Mouse (Mus musculus): ENCODE measurements around the gene Efna2. TPM values are rescaled to one million over a fixed set of nuclear protein-coding genes. Genes with fewer than 3 reads are reported as not detected.

Gene Efna2
- polyA plus RNA-seq, 1 experiment from 2014 or later = 1.1 TPM

- H3K9me3 ChIP-seq (replicated peaks) = 0 out of 2 replicates have a peak, but pooled peaks cover 3% of the 10 kb centered on the region
- peak within 1 kb of the TSS; percentile 76 for H3K9ac ChIP-seq
- WGBS (ENCODE audit: insufficient replicate concordance) = 4% methylated on average over 34 of the region's 35 CpGs
- peak within 1 kb of the TSS; percentile 78 for H3K4me2 ChIP-seq
- peak within 1 kb of the TSS; percentile 89 for H3K27ac ChIP-seq
- ATAC-seq (ENCODE audit: low read depth) (peak; percentile 76), DNase-seq (peak; percentile 86)
- H3K4me3 ChIP-seq (replicated peaks) = peak within 1 kb of the TSS; percentile 80
- H3K36me3 ChIP-seq = peaks cover 29% of the 10 kb centered on the region
- peaks cover 8% of the 10 kb centered on the region for H3K27me3 ChIP-seq
- H3K4me1 ChIP-seq (replicated peaks) = peaks cover 56% of the 10 kb centered on the region
Measured at GRCm38 (mm10) chr10:80172527-80173292, 6.6 kb upstream of the Efna2 start, which contains the start of gene 1600002K03Rik. TSS of gene 1600002K03Rik (plus strand) at chr10:80172944.

- 3% methylated on average over 11 of the region's 11 CpGs for WGBS (ENCODE audit: insufficient replicate concordance)
- Histone ChIP-seq H3K4me1 (replicated peaks) (peaks cover 55% of the 10 kb centered on the region), H3K36me3 (peaks cover 29% of the 10 kb centered on the region), H3K9me3 (replicated peaks) (0 out of 2 replicates have a peak, but pooled peaks cover 3% of the 10 kb centered on the region), H3K27ac (peak overlapping the region; percentile 80), H3K9ac (peak overlapping the region; percentile 76), H3K27me3 (peaks cover 15% of the 10 kb centered on the region), H3K4me2 (peak overlapping the region; percentile 78), H3K4me3 (replicated peaks) (peak overlapping the region; percentile 80)
- no peak for DNase-seq
- no peak for ATAC-seq (ENCODE audit: low read depth)
Measured at GRCm38 (mm10) chr10:80173358-80173757, 5.9 kb upstream of the Efna2 start.

GRCm38 (mm10) chr10:80173955-80174640, 5.2 kb upstream of the Efna2 start:
- peak overlapping the region; percentile 80 for H3K27ac ChIP-seq

GRCm38 (mm10) chr10:80174705-80175104, 4.6 kb upstream of the Efna2 start:
- 31% methylated on average over 2 of the region's 2 CpGs for WGBS (ENCODE audit: insufficient replicate concordance)
- 0 out of 2 replicates have a peak overlapping the region, but pooled peaks have one; percentile 35 for H3K27ac ChIP-seq

More at GRCm38 (mm10) chr10:80173955-80174640, 5.2 kb upstream of the Efna2 start:
- Histone ChIP-seq H3K9me3 (replicated peaks) (0 out of 2 replicates have a peak, but pooled peaks cover 3% of the 10 kb centered on the region), H3K27me3 (peaks cover 22% of the 10 kb centered on the region), H3K4me1 (replicated peaks) (peaks cover 48% of the 10 kb centered on the region), H3K4me3 (replicated peaks) (no peak overlapping the region), H3K4me2 (peak overlapping the region; percentile 78; the same call in 1 of the 2 replicates), H3K36me3 (peaks cover 29% of the 10 kb centered on the region), H3K9ac (peak overlapping the region; percentile 76; the same call in 1 of the 2 replicates)
- DNase-seq = no peak
- WGBS (ENCODE audit: insufficient replicate concordance) = 75% methylated on average over 10 of the region's 10 CpGs
- ATAC-seq (ENCODE audit: low read depth) = no peak

GRCm38 (mm10) chr10:80175536-80176269, 3.6 kb upstream of the Efna2 start:
- no peak overlapping the region for H3K4me3 ChIP-seq (replicated peaks)
- H3K9ac ChIP-seq = no peak overlapping the region
- H3K9me3 ChIP-seq (replicated peaks) = 0 out of 2 replicates have a peak, but pooled peaks cover 1% of the 10 kb centered on the region
- no peak overlapping the region for H3K4me2 ChIP-seq
- DNase-seq (no peak), ATAC-seq (ENCODE audit: low read depth) (no peak)
- H3K36me3 ChIP-seq = peaks cover 17% of the 10 kb centered on the region
- H3K4me1 ChIP-seq (replicated peaks) = peaks cover 49% of the 10 kb centered on the region
- no peak overlapping the region for H3K27ac ChIP-seq
- 25% methylated on average over 4 of the region's 4 CpGs for WGBS (ENCODE audit: insufficient replicate concordance)
- H3K27me3 ChIP-seq = peaks cover 38% of the 10 kb centered on the region

More at GRCm38 (mm10) chr10:80174705-80175104, 4.6 kb upstream of the Efna2 start:
- Histone ChIP-seq H3K27me3 (peaks cover 28% of the 10 kb centered on the region), H3K4me1 (replicated peaks) (peaks cover 48% of the 10 kb centered on the region), H3K9me3 (replicated peaks) (0 out of 2 replicates have a peak, but pooled peaks cover 3% of the 10 kb centered on the region), H3K4me3 (replicated peaks) (no peak overlapping the region), H3K4me2 (no peak overlapping the region), H3K36me3 (peaks cover 27% of the 10 kb centered on the region), H3K9ac (0 out of 2 replicates have a peak overlapping the region, but pooled peaks have one; percentile 18)
- DNase-seq = peak; percentile 69
- ATAC-seq (ENCODE audit: low read depth) = peak; percentile 32; the same call in 1 of the 2 replicates

- Histone ChIP-seq H3K9me3 (replicated peaks) (no peaks in the 10 kb centered on the region), H3K4me1 (replicated peaks) (peaks cover 47% of the 10 kb centered on the region), H3K27me3 (peaks cover 45% of the 10 kb centered on the region), H3K36me3 (peaks cover 10% of the 10 kb centered on the region), H3K4me3 (replicated peaks) (no peak overlapping the region), H3K27ac (no peak overlapping the region), H3K9ac (no peak overlapping the region), H3K4me2 (no peak overlapping the region)
- no peak for ATAC-seq (ENCODE audit: low read depth)
- DNase-seq = no peak
- WGBS (ENCODE audit: insufficient replicate concordance) = 70% methylated on average over 5 of the region's 5 CpGs
Measured at GRCm38 (mm10) chr10:80176270-80176834, 2.9 kb upstream of the Efna2 start.

GRCm38 (mm10) chr10:80177441-80178279, 1.6 kb upstream of the Efna2 start:
- H3K36me3 ChIP-seq = no peaks in the 10 kb centered on the region
- H3K9me3 ChIP-seq (replicated peaks) = no peaks in the 10 kb centered on the region
- H3K4me1 ChIP-seq (replicated peaks) = peaks cover 34% of the 10 kb centered on the region
- no peak for DNase-seq
- H3K4me3 ChIP-seq (replicated peaks) = no peak overlapping the region
- H3K27me3 ChIP-seq = peaks cover 58% of the 10 kb centered on the region
- ATAC-seq (ENCODE audit: low read depth) = no peak
- H3K27ac ChIP-seq = no peak overlapping the region
- no peak overlapping the region for H3K4me2 ChIP-seq
- H3K9ac ChIP-seq = no peak overlapping the region
- WGBS (ENCODE audit: insufficient replicate concordance) = 64% methylated on average over 7 of the region's 7 CpGs

- no peaks in the 10 kb centered on the region for H3K9me3 ChIP-seq (replicated peaks)
- H3K36me3 ChIP-seq = no peaks in the 10 kb centered on the region
- peaks cover 82% of the 10 kb centered on the region for H3K27me3 ChIP-seq
- H3K27ac ChIP-seq = no peak overlapping the region
- no peak overlapping the region for H3K9ac ChIP-seq
- 45% methylated on average over 6 of the region's 6 CpGs for WGBS (ENCODE audit: insufficient replicate concordance)
- H3K4me2 ChIP-seq = peak overlapping the region; percentile 73
- ATAC-seq (ENCODE audit: low read depth) (no peak), DNase-seq (no peak)
- H3K4me1 ChIP-seq (replicated peaks) = peaks cover 14% of the 10 kb centered on the region
- H3K4me3 ChIP-seq (replicated peaks) = peak overlapping the region; percentile 60; the same call in 1 of the 2 replicates
Measured at GRCm38 (mm10) chr10:80180288-80180687, 1.0 kb downstream of the Efna2 start.

GRCm38 (mm10) chr10:80180823-80181222, 1.5 kb downstream of the Efna2 start:
- H3K4me1 ChIP-seq (replicated peaks) = peaks cover 12% of the 10 kb centered on the region
- no peak overlapping the region for H3K4me3 ChIP-seq (replicated peaks)
- ATAC-seq (ENCODE audit: low read depth) (no peak), DNase-seq (no peak)
- no peaks in the 10 kb centered on the region for H3K9me3 ChIP-seq (replicated peaks)
- peaks cover 87% of the 10 kb centered on the region for H3K27me3 ChIP-seq
- no peak overlapping the region for H3K27ac ChIP-seq
- H3K36me3 ChIP-seq = no peaks in the 10 kb centered on the region
- WGBS (ENCODE audit: insufficient replicate concordance) = 54% methylated on average over 5 of the region's 5 CpGs
- no peak overlapping the region for H3K4me2 ChIP-seq
- no peak overlapping the region for H3K9ac ChIP-seq

- Histone ChIP-seq H3K27ac (no peak overlapping the region), H3K4me3 (replicated peaks) (no peak overlapping the region), H3K27me3 (peaks cover 98% of the 10 kb centered on the region), H3K9ac (no peak overlapping the region), H3K36me3 (no peaks in the 10 kb centered on the region), H3K4me1 (replicated peaks) (peaks cover 12% of the 10 kb centered on the region), H3K9me3 (replicated peaks) (no peaks in the 10 kb centered on the region), H3K4me2 (no peak overlapping the region)
- 77% methylated on average over 7 of the region's 7 CpGs for WGBS (ENCODE audit: insufficient replicate concordance)
- no peak for ATAC-seq (ENCODE audit: low read depth)
- DNase-seq = no peak
Measured at GRCm38 (mm10) chr10:80182547-80182946, 3.3 kb downstream of the Efna2 start.
